Mouse (Mus musculus): Measurements from ENCODE around the gene Crnn. TPM values are rescaled to one million over a fixed set of nuclear protein-coding genes. Genes with fewer than 3 reads are reported as not detected.

Gene Crnn
- not detected in 2 replicates for total RNA-seq (2014; rRNA removed)
- not detected in 2 replicates for polyA plus RNA-seq (2015; fragmentation: Nextera tagmentation; extraction: Ambion mirVana)

- Histone ChIP-seq H3K27me3 (ENCODE audit: insufficient read depth, low read length) (no peaks in the 10 kb centered on the region), H3K9ac (replicated peaks; ENCODE audit: low read length) (no peak within 1 kb of the TSS), H3K4me2 (ENCODE audit: low read depth, low read length) (no peak within 1 kb of the TSS), H3K27ac (no peak within 1 kb of the TSS), H3K4me1 (ENCODE audit: insufficient read depth, low read length) (no peaks in the 10 kb centered on the region), H3K36me3 (ENCODE audit: insufficient read depth, low read length) (no peaks in the 10 kb centered on the region), H3K9me3 (ENCODE audit: low read length) (no peaks in the 10 kb centered on the region), H3K4me3 (ENCODE audit: low read length) (no peak within 1 kb of the TSS)
- no peak for ATAC-seq
- TF ChIP-seq CTCF (IDR thresholded peaks at IDR 0.05; ENCODE audit: low read depth) = no peak
- DNase-seq (ENCODE audit: low spot score) = no peak
- WGBS = 42% methylated on average over 1 of the region's 1 CpGs
These were observed at the start of gene Crnn for GRCm38 (mm10) chr3:93144510-93145051. Gene Crnn (plus strand): TSS chr3:93144787.

GRCm38 (mm10) chr3:93096447-93096846, 48.1 kb upstream of the Crnn start:
- Histone ChIP-seq H3K36me3 (ENCODE audit: insufficient read depth, low read length) (no peaks in the 10 kb centered on the region), H3K27me3 (ENCODE audit: insufficient read depth, low read length) (no peaks in the 10 kb centered on the region), H3K4me3 (ENCODE audit: low read length) (no peak overlapping the region), H3K9ac (replicated peaks; ENCODE audit: low read length) (no peak overlapping the region), H3K27ac (no peak overlapping the region), H3K4me1 (ENCODE audit: insufficient read depth, low read length) (no peaks in the 10 kb centered on the region), H3K4me2 (ENCODE audit: low read depth, low read length) (no peak overlapping the region), H3K9me3 (ENCODE audit: low read length) (no peaks in the 10 kb centered on the region)
- TF ChIP-seq CTCF (IDR thresholded peaks at IDR 0.05; ENCODE audit: low read depth) = no peak
- DNase-seq (ENCODE audit: low spot score) (no peak), ATAC-seq (no peak)
- 65% methylated on average over 2 of the region's 2 CpGs for WGBS

GRCm38 (mm10) chr3:93111668-93112067, 32.9 kb upstream of the Crnn start:
- Histone ChIP-seq H3K4me3 (ENCODE audit: low read length) (no peak overlapping the region), H3K9me3 (ENCODE audit: low read length) (no peaks in the 10 kb centered on the region), H3K27me3 (ENCODE audit: insufficient read depth, low read length) (no peaks in the 10 kb centered on the region), H3K27ac (no peak overlapping the region), H3K36me3 (ENCODE audit: insufficient read depth, low read length) (no peaks in the 10 kb centered on the region), H3K9ac (replicated peaks; ENCODE audit: low read length) (no peak overlapping the region), H3K4me1 (ENCODE audit: insufficient read depth, low read length) (no peaks in the 10 kb centered on the region), H3K4me2 (ENCODE audit: low read depth, low read length) (no peak overlapping the region)
- WGBS = 40% methylated on average over 5 of the region's 5 CpGs
- DNase-seq (ENCODE audit: low spot score) (no peak), ATAC-seq (no peak)
- peak; percentile 40 for TF ChIP-seq CTCF (IDR thresholded peaks at IDR 0.05; ENCODE audit: low read depth)

GRCm38 (mm10) chr3:93114481-93114880, 30.1 kb upstream of the Crnn start:
- H3K27me3 ChIP-seq (ENCODE audit: insufficient read depth, low read length) = no peaks in the 10 kb centered on the region
- no peak overlapping the region for H3K4me3 ChIP-seq (ENCODE audit: low read length)
- H3K4me1 ChIP-seq (ENCODE audit: insufficient read depth, low read length) = no peaks in the 10 kb centered on the region
- H3K9me3 ChIP-seq (ENCODE audit: low read length) = no peaks in the 10 kb centered on the region
- H3K9ac ChIP-seq (replicated peaks; ENCODE audit: low read length) = no peak overlapping the region
- no peaks in the 10 kb centered on the region for H3K36me3 ChIP-seq (ENCODE audit: insufficient read depth, low read length)
- no peak overlapping the region for H3K27ac ChIP-seq
- ATAC-seq = no peak
- DNase-seq (ENCODE audit: low spot score) = peak; percentile 76
- 7% methylated on average over 2 of the region's 2 CpGs for WGBS
- H3K4me2 ChIP-seq (ENCODE audit: low read depth, low read length) = no peak overlapping the region
- TF ChIP-seq CTCF (IDR thresholded peaks at IDR 0.05; ENCODE audit: low read depth) = peak; percentile 76

- Histone ChIP-seq H3K4me2 (ENCODE audit: low read depth, low read length) (no peak overlapping the region), H3K27me3 (ENCODE audit: insufficient read depth, low read length) (no peaks in the 10 kb centered on the region), H3K4me3 (ENCODE audit: low read length) (no peak overlapping the region), H3K4me1 (ENCODE audit: insufficient read depth, low read length) (no peaks in the 10 kb centered on the region), H3K36me3 (ENCODE audit: insufficient read depth, low read length) (no peaks in the 10 kb centered on the region), H3K9me3 (ENCODE audit: low read length) (no peaks in the 10 kb centered on the region), H3K27ac (no peak overlapping the region), H3K9ac (replicated peaks; ENCODE audit: low read length) (no peak overlapping the region)
- TF ChIP-seq CTCF (IDR thresholded peaks at IDR 0.05; ENCODE audit: low read depth) = no peak
- ATAC-seq = no peak
- no peak for DNase-seq (ENCODE audit: low spot score)
- WGBS = 56% methylated on average over 4 of the region's 4 CpGs
These were observed 25.5 kb upstream of the Crnn start for GRCm38 (mm10) chr3:93119101-93119500.

GRCm38 (mm10) chr3:93128052-93128451, 16.5 kb upstream of the Crnn start:
- no peak for TF ChIP-seq CTCF (IDR thresholded peaks at IDR 0.05; ENCODE audit: low read depth)
- no peaks in the 10 kb centered on the region for H3K4me1 ChIP-seq (ENCODE audit: insufficient read depth, low read length)
- no peaks in the 10 kb centered on the region for H3K36me3 ChIP-seq (ENCODE audit: insufficient read depth, low read length)
- H3K4me3 ChIP-seq (ENCODE audit: low read length) = no peak overlapping the region
- no peaks in the 10 kb centered on the region for H3K27me3 ChIP-seq (ENCODE audit: insufficient read depth, low read length)
- H3K27ac ChIP-seq = no peak overlapping the region
- 69% methylated on average over 4 of the region's 4 CpGs for WGBS
- no peak overlapping the region for H3K9ac ChIP-seq (replicated peaks; ENCODE audit: low read length)
- H3K4me2 ChIP-seq (ENCODE audit: low read depth, low read length) = no peak overlapping the region
- no peaks in the 10 kb centered on the region for H3K9me3 ChIP-seq (ENCODE audit: low read length)
- DNase-seq (ENCODE audit: low spot score) = no peak
- ATAC-seq = no peak

- no peaks in the 10 kb centered on the region for H3K36me3 ChIP-seq (ENCODE audit: insufficient read depth, low read length)
- 50% methylated on average over 5 of the region's 5 CpGs for WGBS
- no peak overlapping the region for H3K9ac ChIP-seq (replicated peaks; ENCODE audit: low read length)
- no peak for TF ChIP-seq CTCF (IDR thresholded peaks at IDR 0.05; ENCODE audit: low read depth)
- H3K9me3 ChIP-seq (ENCODE audit: low read length) = no peaks in the 10 kb centered on the region
- no peaks in the 10 kb centered on the region for H3K4me1 ChIP-seq (ENCODE audit: insufficient read depth, low read length)
- H3K27ac ChIP-seq = no peak overlapping the region
- H3K4me2 ChIP-seq (ENCODE audit: low read depth, low read length) = no peak overlapping the region
- ATAC-seq = no peak
- no peaks in the 10 kb centered on the region for H3K27me3 ChIP-seq (ENCODE audit: insufficient read depth, low read length)
- peak; percentile 10 for DNase-seq (ENCODE audit: low spot score)
- no peak overlapping the region for H3K4me3 ChIP-seq (ENCODE audit: low read length)
These were observed 15.5 kb upstream of the Crnn start for GRCm38 (mm10) chr3:93129076-93129475.

All from hindbrain, postnatal 0 days (tissue).